Mouse (Mus musculus): ENCODE results near the gene Zfp541.

DNA sequence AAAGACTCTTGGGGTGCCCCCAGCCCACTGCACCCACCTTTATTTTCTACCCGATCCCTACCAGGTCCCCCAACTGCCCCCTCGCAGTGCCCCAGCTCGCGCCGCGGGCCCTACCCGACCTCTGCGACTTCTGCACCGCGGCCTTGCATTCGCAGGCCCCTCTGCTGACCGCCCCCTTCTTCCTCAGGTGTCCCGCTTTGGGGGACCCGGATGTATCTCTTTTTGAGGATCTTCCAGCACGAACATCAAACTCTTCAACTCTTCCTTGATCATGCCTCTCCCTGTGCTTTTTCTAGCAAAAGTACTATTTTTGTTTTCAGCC lies 446 bp downstream of the Zfp541 start:
- TF ChIP-seq POLR2A (IDR thresholded peaks at IDR 0.05; ENCODE audit: extremely low read depth, insufficient read depth, low read length) (no peak), CTCF (IDR thresholded peaks at IDR 0.05; ENCODE audit: low read depth, low read length) (no peak)
